Mouse (Mus musculus) cortical plate, adult 2 months (tissue): ENCODE results near the gene Tcte3.

Source experiments
- CTCF ChIP-seq: fragments of 200-500 bp; IDR thresholded peaks from 2 replicates; pipeline ENCODE4 v1.5.1; 2011; ENCODE audit warnings: mild to moderate bottlenecking, control low read depth, low read length; ENCODE audit not compliant: insufficient read depth; ENCODE audit errors: extremely low read depth
- POLR2A ChIP-seq: fragments of 200-500 bp; IDR thresholded peaks from 2 replicates; pipeline ENCODE4 v1.6.1; 2011; ENCODE audit warnings: mild to moderate bottlenecking, low read length, control low read depth; ENCODE audit not compliant: insufficient read depth; ENCODE audit errors: extremely low read depth

DNA sequence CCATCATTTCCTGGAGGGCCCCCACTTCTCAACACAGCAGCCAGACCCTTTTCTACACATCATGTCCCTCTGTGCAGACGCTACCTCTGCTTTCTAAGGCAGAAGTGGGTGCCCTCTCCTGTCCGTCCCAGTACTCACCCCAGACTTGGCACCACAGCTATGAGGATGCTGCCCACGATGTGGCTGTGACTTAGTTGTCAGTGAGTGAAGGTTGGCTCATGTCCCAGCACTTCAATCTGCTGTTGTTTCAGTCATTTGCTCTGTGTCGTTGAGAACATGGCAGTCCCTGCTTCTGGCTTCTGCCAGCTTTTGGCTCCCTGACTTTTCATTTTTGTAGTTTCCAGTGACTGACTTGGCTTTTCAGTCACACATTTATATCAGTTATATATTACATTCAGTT lies 14.6 kb upstream of the Tcte3 start:
- no peak for TF ChIP-seq CTCF
- no peak for TF ChIP-seq POLR2A
